Mouse (Mus musculus) kidney, postnatal 36 days (tissue): ENCODE data around the gene Mnx1.
A peak's percentile ranks its signal among the peaks of the same experiment; 100 is the strongest.

ENCODE experiments used
- DNase-seq, 2 experiments: peaks; one replicate each; pipeline ENCODE4 v3.0.0; 2021 to 2022; ENCODE audit warnings: mixed read lengths in 2 of 2

The Mnx1 gene

GRCm38 (mm10) chr5:29478208-29479197 lies at the start of gene Mnx1:
Mnx1 (minus strand) TSS chr5:29478470.
- DNase-seq = peak in 1 of 2 experiments; percentile 5

GRCm38 (mm10) chr5:29516432-29516831 lies 38.2 kb upstream of the Mnx1 start:
- DNase-seq = no peak

- DNase-seq = no peak
Observed at GRCm38 (mm10) chr5:29515888-29516287, 37.6 kb upstream of the Mnx1 start.

- DNase-seq = no peak
Observed at GRCm38 (mm10) chr5:29507013-29507412, 28.7 kb upstream of the Mnx1 start.

- DNase-seq = no peak
Observed at GRCm38 (mm10) chr5:29487321-29487720, 9.1 kb upstream of the Mnx1 start.

GRCm38 (mm10) chr5:29485941-29486320 lies 7.7 kb upstream of the Mnx1 start:
- no peak for DNase-seq

GRCm38 (mm10) chr5:29484965-29485940 lies 7.0 kb upstream of the Mnx1 start:
- no peak for DNase-seq

GRCm38 (mm10) chr5:29483801-29484200 lies 5.5 kb upstream of the Mnx1 start:
- DNase-seq = no peak

- DNase-seq = peak; percentile 7 to 52
Observed at GRCm38 (mm10) chr5:29479198-29479593, 926 bp upstream of the Mnx1 start.

GRCm38 (mm10) chr5:29477474-29478207 lies 629 bp downstream of the Mnx1 start:
- no peak for DNase-seq

GRCm38 (mm10) chr5:29476021-29476420 lies 2.2 kb downstream of the Mnx1 start:
- no peak for DNase-seq

GRCm38 (mm10) chr5:29475556-29475955 lies 2.7 kb downstream of the Mnx1 start:
- no peak for DNase-seq

- DNase-seq = no peak
Observed at GRCm38 (mm10) chr5:29475041-29475440, 3.2 kb downstream of the Mnx1 start.

- DNase-seq = no peak
Observed at GRCm38 (mm10) chr5:29474246-29474960, 3.9 kb downstream of the Mnx1 start.

- no peak for DNase-seq
Observed at GRCm38 (mm10) chr5:29473551-29474245, 4.6 kb downstream of the Mnx1 start.

GRCm38 (mm10) chr5:29471855-29472665 lies 6.2 kb downstream of the Mnx1 start:
- DNase-seq = no peak

GRCm38 (mm10) chr5:29471396-29471795 lies 6.9 kb downstream of the Mnx1 start:
- no peak for DNase-seq

GRCm38 (mm10) chr5:29470851-29471394 lies 7.3 kb downstream of the Mnx1 start:
- no peak for DNase-seq

- DNase-seq = no peak
Observed at GRCm38 (mm10) chr5:29470271-29470670, 8.0 kb downstream of the Mnx1 start.

GRCm38 (mm10) chr5:29469501-29469900 lies 8.8 kb downstream of the Mnx1 start:
- DNase-seq = no peak
